ENCODE assay signal across 16 mouse cellular contexts in the genomic region with DNA sequence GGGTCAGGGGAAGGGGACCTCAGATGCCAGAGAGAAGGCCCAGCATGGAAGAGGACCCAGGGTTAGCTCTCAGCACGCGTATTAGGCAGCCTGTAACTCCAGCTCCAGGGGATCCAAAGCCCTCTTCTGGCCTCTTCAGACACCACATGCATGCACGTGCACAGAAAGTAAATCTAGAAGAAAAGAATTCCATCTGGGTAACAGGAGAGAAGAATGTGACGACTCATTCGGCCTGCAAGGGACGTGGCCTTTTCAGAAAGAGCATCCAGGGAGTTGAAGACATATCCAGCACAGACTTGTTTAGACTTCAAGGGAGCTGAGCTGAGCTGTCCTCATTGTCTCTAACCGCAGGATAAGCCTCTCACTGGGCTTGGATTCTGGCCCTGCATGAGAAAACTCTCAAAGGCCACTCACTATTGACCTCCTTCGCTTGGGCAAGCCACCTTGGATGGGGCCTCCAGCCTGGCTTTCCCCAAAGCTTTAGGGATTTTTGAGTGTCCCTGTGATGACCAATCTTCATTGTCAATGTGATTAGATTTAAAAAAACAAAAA. TPM values are rescaled to one million over a fixed set of nuclear protein-coding genes. Genes with fewer than 3 reads are reported as not detected.
DNase-seq lines count a peak whose midpoint lies in the region; ATAC-seq and TF ChIP-seq lines count a peak whose summit lies in the region.
"Had no signal": no experiment of that assay in that cellular context is flagged by ENCODE, and none has a peak within 500 bp of the region (broad histone marks: within the 10 kb centered on the region; RNA-seq: fewer than 3 reads in every experiment).

No protein-coding gene starts in this region.

- no peaks in the 10 kb centered on the region for H3K27me3 ChIP-seq in kidney, embryonic 14.5 days (ENCODE audit: control insufficient read depth, insufficient read depth, low read length)

- H3K4me2 ChIP-seq in kidney, embryonic 14.5 days (replicated peaks; ENCODE audit: low read depth, low read length), result no peak overlapping the region
- H3K4me2 ChIP-seq: heart, embryonic 13.5 days; liver, embryonic 15.5 days had no signal

- peaks cover 28% of the 10 kb centered on the region for H3K4me1 ChIP-seq in kidney, embryonic 14.5 days (ENCODE audit: control insufficient read depth, insufficient read depth, low read length)
- no peaks in the 10 kb centered on the region; the same call in none of the 2 replicates for H3K4me1 ChIP-seq in embryonic fibroblast, embryonic 13.5 days (ENCODE audit: control insufficient read depth, insufficient read depth, low read length)
- H3K4me1 ChIP-seq: liver, embryonic 15.5 days had no signal

- peak overlapping the region; percentile 30; the same call in 1 of the 2 replicates for H3K27ac ChIP-seq in kidney, embryonic 14.5 days (ENCODE audit: low read depth, low read length)
- H3K27ac ChIP-seq in embryonic fibroblast, embryonic 13.5 days (ENCODE audit: insufficient read depth, low read length), result peak overlapping the region; percentile 14; the same call in 1 of the 2 replicates
- H3K27ac ChIP-seq: heart, embryonic 13.5 days; liver, embryonic 15.5 days had no signal

- H3K36me3 ChIP-seq in kidney, embryonic 14.5 days (ENCODE audit: control insufficient read depth, insufficient read depth, low read length), result no peaks in the 10 kb centered on the region
- H3K36me3 ChIP-seq: heart, embryonic 13.5 days; liver, embryonic 15.5 days had no signal

- DNase-seq in kidney, postnatal 14 days, result no peak
- DNase-seq in 3T3-L1 (ENCODE audit: low read depth, low spot score), result peak; percentile 93
- DNase-seq in Muller cell, postnatal 12 days (ENCODE audit: inconsistent ontology term), result peak; percentile 86
- no peak for DNase-seq in right cerebral cortex, postnatal 10 days (ENCODE audit: low spot score in 2 of 2)
- DNase-seq in retina, postnatal 1 day, result no peak
- no peak for DNase-seq in urinary bladder, adult 2 months (ENCODE audit: low spot score)
- DNase-seq: cerebellum, adult 11-12 months; heart, postnatal 4 days; kidney, postnatal 10 days; lung, postnatal 4 days; midbrain, embryonic 14.5 days; right cerebral cortex, postnatal 4 days had no signal

- no peak overlapping the region for H3K4me3 ChIP-seq in kidney, embryonic 14.5 days (ENCODE audit: low read length)
- no peak overlapping the region for H3K4me3 ChIP-seq in embryonic fibroblast, embryonic 13.5 days (ENCODE audit: insufficient read depth, low read length)
- H3K4me3 ChIP-seq: heart, embryonic 13.5 days; liver, embryonic 15.5 days had no signal

- no peak for TF ChIP-seq CTCF in embryonic fibroblast, embryonic 13.5 days (IDR thresholded peaks at IDR 0.05; ENCODE audit: borderline replicate concordance, insufficient read depth, low read length)

- H3K9me3 ChIP-seq in kidney, embryonic 14.5 days (ENCODE audit: control insufficient read depth, low read length), result no peaks in the 10 kb centered on the region
- H3K9me3 ChIP-seq: heart, embryonic 13.5 days; liver, embryonic 15.5 days had no signal

- ATAC-seq in kidney, embryonic 14.5 days (ENCODE audit: low FRiP score, low TSS enrichment), result no peak

- no peak for TF ChIP-seq POLR2A in embryonic fibroblast, embryonic 13.5 days (IDR thresholded peaks at IDR 0.05; ENCODE audit: low read depth, low read length)

- 74% methylated on average over 8 of the region's 8 CpGs for WGBS in kidney, embryonic 14.5 days

- H3K9ac ChIP-seq in kidney, embryonic 14.5 days (ENCODE audit: low read depth, low read length), result no peak overlapping the region
- H3K9ac ChIP-seq: heart, embryonic 13.5 days; liver, embryonic 15.5 days had no signal

RNA-seq across cellular contexts. Expression of gene Mrps18a, which starts 8.1 kb away (rescaled TPM):
- polyA plus RNA-seq in kidney, embryonic 14.5 days (2014; fragmentation: Nextera tagmentation; extraction: Ambion mirVana), result 149 and 164 TPM in 2 replicates
- polyA plus RNA-seq in embryonic fibroblast, embryonic 13.5 days (2011; ENCODE audit: insufficient read length, low read depth, missing spikeins), result 47.2 and 57.4 TPM in 2 replicates
- 67.0 and 71.1 TPM in 2 replicates for polyA plus RNA-seq in urinary bladder, adult 2 months (2012; rRNA removed)

RNA-seq across cellular contexts. Expression of gene Rsph9, which starts 41.3 kb away (rescaled TPM):
- 14.4 and 14.8 TPM in 2 replicates for polyA plus RNA-seq in kidney, embryonic 14.5 days (2014; fragmentation: Nextera tagmentation; extraction: Ambion mirVana)
- 1.6 and 3.4 TPM in 2 replicates for polyA plus RNA-seq in embryonic fibroblast, embryonic 13.5 days (2011; ENCODE audit: insufficient read length, low read depth, missing spikeins)
- polyA plus RNA-seq in urinary bladder, adult 2 months (2012; rRNA removed), result 12.7 and 14.0 TPM in 2 replicates

RNA-seq across cellular contexts. Expression of gene Mad2l1bp, which starts 50.7 kb away (rescaled TPM):
- 34.2 and 34.6 TPM in 2 replicates for polyA plus RNA-seq in kidney, embryonic 14.5 days (2014; fragmentation: Nextera tagmentation; extraction: Ambion mirVana)
- polyA plus RNA-seq in embryonic fibroblast, embryonic 13.5 days (2011; ENCODE audit: insufficient read length, low read depth, missing spikeins), result 14.5 and 15.3 TPM in 2 replicates
- 16.4 and 19.8 TPM in 2 replicates for polyA plus RNA-seq in urinary bladder, adult 2 months (2012; rRNA removed)

RNA-seq across cellular contexts. Expression of gene Gtpbp2, which starts 58.1 kb away (rescaled TPM):
- polyA plus RNA-seq in kidney, embryonic 14.5 days (2014; fragmentation: Nextera tagmentation; extraction: Ambion mirVana), result 35.6 and 36.0 TPM in 2 replicates
- polyA plus RNA-seq in embryonic fibroblast, embryonic 13.5 days (2011; ENCODE audit: insufficient read length, low read depth, missing spikeins), result 46.1 and 61.2 TPM in 2 replicates
- polyA plus RNA-seq in urinary bladder, adult 2 months (2012; rRNA removed), result 110 and 143 TPM in 2 replicates

Comparison
In these comparisons a context has a peak if more than half of its experiments do, and no peak if none do; other contexts are left out.
1. DNase-seq: peak in 3T3-L1 (single experiment) and Muller cell, postnatal 12 days (single experiment); none in kidney, postnatal 14 days (single experiment), right cerebral cortex, postnatal 10 days (0 of 2), retina, postnatal 1 day (single experiment) and urinary bladder, adult 2 months (single experiment).